Mouse (Mus musculus): ENCODE results near the gene Mrpl46. TPM values are rescaled to one million over a fixed set of nuclear protein-coding genes. Genes with fewer than 3 reads are reported as not detected.

The Mrpl46 gene
- polyA plus RNA-seq, 1 experiment = 22.3 TPM

- H3K36me3 ChIP-seq (ENCODE audit: control insufficient read depth, insufficient read depth) = peaks cover 9% of the 10 kb centered on the region
- no peaks in the 10 kb centered on the region for H3K79me2 ChIP-seq (ENCODE audit: control insufficient read depth, insufficient read depth)
Measured at GRCm38 (mm10) chr7:78791359-78792222, 8.3 kb upstream of the Mrpl46 start.

DNA sequence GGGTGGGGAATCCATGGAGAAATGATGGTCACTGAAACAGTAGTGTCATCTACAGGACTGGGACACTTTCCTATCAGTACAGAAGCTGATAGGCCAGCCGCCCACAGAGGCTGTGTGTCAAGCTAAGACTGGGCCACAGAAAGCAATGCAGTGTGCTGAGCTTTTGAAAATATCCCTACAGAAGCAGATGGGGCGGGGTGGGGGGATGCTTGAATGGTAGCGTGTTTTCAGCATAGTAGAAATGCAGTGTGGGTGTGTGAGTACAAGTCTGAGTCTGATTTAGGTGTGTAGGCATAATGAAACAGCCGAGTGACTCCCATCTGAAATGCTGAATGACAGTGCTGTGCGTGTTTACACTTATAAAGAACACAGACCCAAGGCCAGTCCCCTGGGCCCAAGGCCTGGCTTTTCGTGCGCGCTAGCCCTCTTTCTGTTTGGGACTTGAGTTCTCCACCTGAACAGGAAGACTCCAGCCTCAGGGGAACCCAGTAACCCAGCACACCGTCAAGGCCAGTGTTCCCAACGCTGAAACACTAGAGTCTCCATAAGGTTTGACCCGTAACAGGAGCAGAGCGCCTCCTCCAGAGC, 4.6 kb upstream of the Mrpl46 start:
- peaks cover 9% of the 10 kb centered on the region for H3K36me3 ChIP-seq (ENCODE audit: control insufficient read depth, insufficient read depth)
- TF ChIP-seq POLR2AphosphoS2 (IDR thresholded peaks at IDR 0.05; ENCODE audit: insufficient read length, low read depth) (no peak), E2F4 (IDR thresholded peaks at IDR 0.05; ENCODE audit: insufficient read depth) (no peak), POLR2A (IDR thresholded peaks at IDR 0.05; ENCODE audit: insufficient read length, low read depth) (no peak), MYOG (IDR thresholded peaks at IDR 0.05; ENCODE audit: control insufficient read depth in 1 of 3, insufficient read depth in 1 of 3, insufficient read length in 2 of 3, low read depth in 2 of 3) (no peak), USF1 (IDR thresholded peaks at IDR 0.05; ENCODE audit: low read depth) (no peak), TCF3 (IDR thresholded peaks at IDR 0.05; ENCODE audit: insufficient read length, low read depth) (no peak), REST (IDR thresholded peaks at IDR 0.05; ENCODE audit: insufficient read depth, insufficient read length) (no peak), MYOD1 (IDR thresholded peaks at IDR 0.05; ENCODE audit: control insufficient read depth in 1 of 3, insufficient read length in 2 of 3, low read depth in 2 of 3) (no peak), CEBPB (IDR thresholded peaks at IDR 0.05; ENCODE audit: insufficient read depth, poor library complexity, severe bottlenecking) (no peak), MAX (IDR thresholded peaks at IDR 0.05; ENCODE audit: low read depth) (no peak)
- H3K4me2 ChIP-seq (ENCODE audit: low read depth) = no peak overlapping the region
- H3K4me3 ChIP-seq = no peak overlapping the region
- H3K27me3 ChIP-seq (ENCODE audit: control insufficient read depth, insufficient read depth, insufficient read length) = no peaks in the 10 kb centered on the region
- H3ac ChIP-seq (ENCODE audit: control insufficient read depth, insufficient read length) = no peak overlapping the region
- H3K79me2 ChIP-seq (ENCODE audit: control insufficient read depth, insufficient read depth) = peaks cover 8% of the 10 kb centered on the region

More at GRCm38 (mm10) chr7:78791359-78792222, 8.3 kb upstream of the Mrpl46 start:
- no peak overlapping the region for H3K4me2 ChIP-seq (ENCODE audit: low read depth)
- TF ChIP-seq USF1 (IDR thresholded peaks at IDR 0.05; ENCODE audit: low read depth) (no peak), POLR2AphosphoS2 (IDR thresholded peaks at IDR 0.05; ENCODE audit: insufficient read length, low read depth) (no peak), CEBPB (IDR thresholded peaks at IDR 0.05; ENCODE audit: insufficient read depth, poor library complexity, severe bottlenecking) (no peak), TCF3 (IDR thresholded peaks at IDR 0.05; ENCODE audit: insufficient read length, low read depth) (no peak), REST (IDR thresholded peaks at IDR 0.05; ENCODE audit: insufficient read depth, insufficient read length) (no peak)
- H3ac ChIP-seq (ENCODE audit: control insufficient read depth, insufficient read length) = no peak overlapping the region
- H3K4me3 ChIP-seq = no peak overlapping the region
- no peaks in the 10 kb centered on the region for H3K27me3 ChIP-seq (ENCODE audit: control insufficient read depth, insufficient read depth, insufficient read length)

DNA sequence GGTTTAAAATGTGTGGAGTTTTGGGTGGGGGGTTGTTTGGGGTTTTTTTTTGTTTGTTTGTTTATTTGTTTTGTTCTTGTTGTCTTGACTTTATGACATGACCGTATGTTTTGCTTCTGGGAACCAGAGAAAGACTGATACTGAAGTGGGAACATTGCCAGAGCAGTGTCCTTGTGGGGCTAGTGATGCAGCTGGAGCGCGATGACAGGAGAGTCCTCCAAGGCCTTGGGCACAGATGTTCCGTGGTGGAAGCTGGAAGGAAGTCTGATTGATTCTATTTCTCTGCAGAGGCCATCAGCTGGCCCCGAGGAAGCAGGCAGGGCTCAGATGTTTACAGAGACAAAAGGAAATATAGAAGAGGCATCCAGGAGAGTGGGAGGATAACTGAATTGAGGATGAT, 2.6 kb upstream of the Mrpl46 start:
- TF ChIP-seq MYOD1 (IDR thresholded peaks at IDR 0.05; ENCODE audit: control insufficient read depth in 1 of 3, insufficient read length in 2 of 3, low read depth in 2 of 3) (no peak), MYOG (IDR thresholded peaks at IDR 0.05; ENCODE audit: control insufficient read depth in 1 of 3, insufficient read depth in 1 of 3, insufficient read length in 2 of 3, low read depth in 2 of 3) (no peak), E2F4 (IDR thresholded peaks at IDR 0.05; ENCODE audit: insufficient read depth) (no peak), TCF12 (IDR thresholded peaks at IDR 0.05; ENCODE audit: insufficient read depth, poor library complexity, severe bottlenecking) (no peak), POLR2AphosphoS2 (IDR thresholded peaks at IDR 0.05; ENCODE audit: insufficient read length, low read depth) (no peak), REST (IDR thresholded peaks at IDR 0.05; ENCODE audit: insufficient read depth, insufficient read length) (no peak), CEBPB (IDR thresholded peaks at IDR 0.05; ENCODE audit: insufficient read depth, poor library complexity, severe bottlenecking) (no peak), MAX (IDR thresholded peaks at IDR 0.05; ENCODE audit: low read depth) (no peak), USF1 (IDR thresholded peaks at IDR 0.05; ENCODE audit: low read depth) (no peak), SRF (IDR thresholded peaks at IDR 0.05; ENCODE audit: control insufficient read depth, insufficient read length, low read depth) (no peak), TCF3 (IDR thresholded peaks at IDR 0.05; ENCODE audit: insufficient read length, low read depth) (no peak), POLR2A (IDR thresholded peaks at IDR 0.05; ENCODE audit: insufficient read length, low read depth) (no peak)
- peaks cover 7% of the 10 kb centered on the region for H3K36me3 ChIP-seq (ENCODE audit: control insufficient read depth, insufficient read depth)
- no peak overlapping the region for H3K4me3 ChIP-seq
- H3K4me2 ChIP-seq (ENCODE audit: low read depth) = no peak overlapping the region
- H3ac ChIP-seq (ENCODE audit: control insufficient read depth, insufficient read length) = no peak overlapping the region
- H3K27me3 ChIP-seq (ENCODE audit: control insufficient read depth, insufficient read depth, insufficient read length) = no peaks in the 10 kb centered on the region
- peaks cover 19% of the 10 kb centered on the region for H3K79me2 ChIP-seq (ENCODE audit: control insufficient read depth, insufficient read depth)

- H3ac ChIP-seq (ENCODE audit: control insufficient read depth, insufficient read length) = no peak overlapping the region
- no peaks in the 10 kb centered on the region for H3K27me3 ChIP-seq (ENCODE audit: control insufficient read depth, insufficient read depth, insufficient read length)
- H3K79me2 ChIP-seq (ENCODE audit: control insufficient read depth, insufficient read depth) = peaks cover 16% of the 10 kb centered on the region
- H3K4me3 ChIP-seq = no peak overlapping the region
- no peak overlapping the region for H3K4me2 ChIP-seq (ENCODE audit: low read depth)
- TF ChIP-seq TCF12 (IDR thresholded peaks at IDR 0.05; ENCODE audit: insufficient read depth, poor library complexity, severe bottlenecking) = no peak
- no peak for TF ChIP-seq POLR2AphosphoS2 (IDR thresholded peaks at IDR 0.05; ENCODE audit: insufficient read length, low read depth)
- no peak for TF ChIP-seq SRF (IDR thresholded peaks at IDR 0.05; ENCODE audit: control insufficient read depth, insufficient read length, low read depth)
- no peak for TF ChIP-seq MYOD1 (IDR thresholded peaks at IDR 0.05; ENCODE audit: control insufficient read depth in 1 of 3, insufficient read length in 2 of 3, low read depth in 2 of 3)
- TF ChIP-seq MYOG (IDR thresholded peaks at IDR 0.05; ENCODE audit: control insufficient read depth in 1 of 3, insufficient read depth in 1 of 3, insufficient read length in 2 of 3, low read depth in 2 of 3) = no peak
- TF ChIP-seq TCF3 (IDR thresholded peaks at IDR 0.05; ENCODE audit: insufficient read length, low read depth) = no peak
- no peak for TF ChIP-seq POLR2A (IDR thresholded peaks at IDR 0.05; ENCODE audit: insufficient read length, low read depth)
- TF ChIP-seq CEBPB (IDR thresholded peaks at IDR 0.05; ENCODE audit: insufficient read depth, poor library complexity, severe bottlenecking) = no peak
- TF ChIP-seq MAX (IDR thresholded peaks at IDR 0.05; ENCODE audit: low read depth) = no peak
- TF ChIP-seq E2F4 (IDR thresholded peaks at IDR 0.05; ENCODE audit: insufficient read depth) = no peak
- TF ChIP-seq USF1 (IDR thresholded peaks at IDR 0.05; ENCODE audit: low read depth) = no peak
- TF ChIP-seq REST (IDR thresholded peaks at IDR 0.05; ENCODE audit: insufficient read depth, insufficient read length) = no peak
- peaks cover 30% of the 10 kb centered on the region for H3K36me3 ChIP-seq (ENCODE audit: control insufficient read depth, insufficient read depth)
Measured at GRCm38 (mm10) chr7:78778741-78779140, 4.6 kb downstream of the Mrpl46 start.
